Mouse (Mus musculus): ENCODE measurements around the gene Tctex1d4. TPM values are rescaled to one million over a fixed set of nuclear protein-coding genes. Genes with fewer than 3 reads are reported as not detected.

The Tctex1d4 gene
- polyA plus RNA-seq, 1 experiment: 61.4 TPM

DNA sequence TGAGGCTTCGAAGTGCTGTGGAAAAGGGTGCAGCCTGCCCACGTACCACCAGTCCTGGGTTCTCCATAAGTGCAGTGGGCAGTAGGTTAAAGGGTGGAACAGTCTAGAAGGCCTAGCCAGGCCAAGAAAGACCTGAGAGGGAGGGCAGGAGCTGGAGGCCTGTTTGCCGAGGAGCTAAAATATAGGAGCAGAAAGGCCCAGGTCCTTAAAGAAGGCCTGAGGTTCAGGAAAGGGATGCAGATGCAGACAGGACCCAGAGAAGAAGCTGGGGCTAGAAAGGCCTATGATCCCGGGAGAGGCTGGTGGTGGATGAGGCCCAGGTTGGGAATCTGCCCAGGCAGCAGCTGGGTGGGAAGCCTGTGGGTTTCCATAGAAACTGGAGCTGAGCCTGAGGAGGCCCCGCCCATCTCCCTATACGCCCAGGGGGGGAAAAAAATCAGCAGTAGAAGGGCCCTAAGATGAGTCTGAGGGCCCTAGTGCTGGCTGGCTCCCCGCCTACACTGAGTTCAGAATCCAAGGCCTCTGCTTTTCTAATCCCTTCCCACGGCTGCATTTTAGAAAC lies 1.2 kb upstream of the Tctex1d4 start, which contains the start of gene Btbd19:
Gene Btbd19, minus strand, starts transcription at position 378 of the 562 bp plus-strand sequence.
- TF ChIP-seq CTCF (IDR thresholded peaks at IDR 0.05; ENCODE audit: insufficient read depth, low read length): no peak
- TF ChIP-seq POLR2A (IDR thresholded peaks at IDR 0.05; ENCODE audit: borderline replicate concordance, extremely low read depth, low read depth, low read length): no peak
- DNase-seq: peak; percentile 41
- Histone ChIP-seq H3K4me3 (replicated peaks; ENCODE audit: extremely low read depth, low read depth, low read length) (no peak within 1 kb of the TSS), H3K4me1 (ENCODE audit: control insufficient read depth, insufficient read depth, low read length) (peaks cover 22% of the 10 kb centered on the region)
- 37% methylated on average over 8 of the region's 8 CpGs for WGBS

DNA sequence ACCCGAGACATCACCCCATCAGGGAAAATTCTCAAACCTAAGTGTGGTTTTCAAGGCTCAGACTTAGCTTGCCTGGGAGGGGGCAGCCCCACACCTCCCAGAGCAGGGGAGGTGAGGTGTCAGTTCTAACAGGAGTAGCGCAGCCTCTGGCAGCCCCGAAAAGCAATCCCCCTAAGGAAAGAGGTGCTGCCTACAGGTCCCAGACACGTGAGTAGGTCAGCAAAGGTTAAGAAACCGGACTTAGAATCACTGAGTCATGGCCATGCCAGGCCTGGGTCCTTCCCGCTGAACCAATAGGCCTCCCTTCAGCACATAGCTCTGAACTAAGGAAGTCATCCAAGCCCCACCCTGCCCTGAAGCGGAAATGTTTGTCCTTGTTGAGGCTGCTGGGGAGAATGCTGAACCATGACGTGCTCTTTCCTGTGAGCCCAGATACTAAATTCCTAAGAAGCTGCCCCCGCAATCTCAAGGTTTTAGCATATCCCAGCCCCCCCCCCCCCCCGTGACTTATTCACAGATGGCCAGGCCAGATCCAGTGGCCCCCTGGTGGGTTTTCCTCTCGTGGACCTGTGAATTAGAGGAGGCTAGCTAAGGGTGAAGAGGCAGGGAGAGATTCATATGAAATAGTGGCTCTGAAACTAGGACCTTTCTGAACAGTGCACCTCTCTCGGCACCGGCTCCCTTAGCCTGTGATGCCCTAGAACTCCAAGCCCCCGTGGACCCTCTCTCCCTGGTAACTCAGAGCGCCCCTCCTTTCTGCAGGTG lies 502 bp upstream of the Tctex1d4 start:
- WGBS: 23% methylated on average over 15 of the region's 15 CpGs
- DNase-seq: peak; percentile 71
- TF ChIP-seq CTCF (IDR thresholded peaks at IDR 0.05; ENCODE audit: insufficient read depth, low read length): no peak
- TF ChIP-seq POLR2A (IDR thresholded peaks at IDR 0.05; ENCODE audit: borderline replicate concordance, extremely low read depth, low read depth, low read length): peak; percentile 78; the same call in 1 of the 2 replicates
- Histone ChIP-seq H3K4me3 (replicated peaks; ENCODE audit: extremely low read depth, low read depth, low read length) (no peak overlapping the region), H3K4me1 (ENCODE audit: control insufficient read depth, insufficient read depth, low read length) (peaks cover 22% of the 10 kb centered on the region)

GRCm38 (mm10) chr4:117127991-117128686 lies 1.5 kb downstream of the Tctex1d4 start:
- DNase-seq: no peak
- 89% methylated on average over 33 of the region's 33 CpGs for WGBS
- TF ChIP-seq CTCF (IDR thresholded peaks at IDR 0.05; ENCODE audit: insufficient read depth, low read length): no peak
- TF ChIP-seq POLR2A (IDR thresholded peaks at IDR 0.05; ENCODE audit: borderline replicate concordance, extremely low read depth, low read depth, low read length): no peak
- peaks cover 25% of the 10 kb centered on the region for H3K4me1 ChIP-seq (ENCODE audit: control insufficient read depth, insufficient read depth, low read length)
- H3K4me3 ChIP-seq (replicated peaks; ENCODE audit: extremely low read depth, low read depth, low read length): no peak overlapping the region

GRCm38 (mm10) chr4:117130790-117131189 lies 4.2 kb downstream of the Tctex1d4 start:
- TF ChIP-seq CTCF (IDR thresholded peaks at IDR 0.05; ENCODE audit: insufficient read depth, low read length) (no peak), POLR2A (IDR thresholded peaks at IDR 0.05; ENCODE audit: borderline replicate concordance, extremely low read depth, low read depth, low read length) (no peak)
- Histone ChIP-seq H3K4me1 (ENCODE audit: control insufficient read depth, insufficient read depth, low read length) (peaks cover 12% of the 10 kb centered on the region), H3K4me3 (replicated peaks; ENCODE audit: extremely low read depth, low read depth, low read length) (no peak overlapping the region)
- no peak for DNase-seq
- 78% methylated on average over 6 of the region's 6 CpGs for WGBS

GRCm38 (mm10) chr4:117131198-117131597 lies 4.6 kb downstream of the Tctex1d4 start:
- Histone ChIP-seq H3K4me1 (ENCODE audit: control insufficient read depth, insufficient read depth, low read length) (peaks cover 11% of the 10 kb centered on the region), H3K4me3 (replicated peaks; ENCODE audit: extremely low read depth, low read depth, low read length) (no peak overlapping the region)
- no peak for DNase-seq
- WGBS: 65% methylated on average over 6 of the region's 6 CpGs
- TF ChIP-seq POLR2A (IDR thresholded peaks at IDR 0.05; ENCODE audit: borderline replicate concordance, extremely low read depth, low read depth, low read length) (no peak), CTCF (IDR thresholded peaks at IDR 0.05; ENCODE audit: insufficient read depth, low read length) (no peak)

GRCm38 (mm10) chr4:117131890-117132793 lies 5.5 kb downstream of the Tctex1d4 start:
- TF ChIP-seq CTCF (IDR thresholded peaks at IDR 0.05; ENCODE audit: insufficient read depth, low read length): no peak
- TF ChIP-seq POLR2A (IDR thresholded peaks at IDR 0.05; ENCODE audit: borderline replicate concordance, extremely low read depth, low read depth, low read length): no peak
- 65% methylated on average over 7 of the region's 7 CpGs for WGBS
- Histone ChIP-seq H3K4me3 (replicated peaks; ENCODE audit: extremely low read depth, low read depth, low read length) (no peak overlapping the region), H3K4me1 (ENCODE audit: control insufficient read depth, insufficient read depth, low read length) (peaks cover 5% of the 10 kb centered on the region)
- no peak for DNase-seq

GRCm38 (mm10) chr4:117132794-117133143 lies 6.2 kb downstream of the Tctex1d4 start:
- WGBS: 60% methylated on average over 11 of the region's 11 CpGs

DNA sequence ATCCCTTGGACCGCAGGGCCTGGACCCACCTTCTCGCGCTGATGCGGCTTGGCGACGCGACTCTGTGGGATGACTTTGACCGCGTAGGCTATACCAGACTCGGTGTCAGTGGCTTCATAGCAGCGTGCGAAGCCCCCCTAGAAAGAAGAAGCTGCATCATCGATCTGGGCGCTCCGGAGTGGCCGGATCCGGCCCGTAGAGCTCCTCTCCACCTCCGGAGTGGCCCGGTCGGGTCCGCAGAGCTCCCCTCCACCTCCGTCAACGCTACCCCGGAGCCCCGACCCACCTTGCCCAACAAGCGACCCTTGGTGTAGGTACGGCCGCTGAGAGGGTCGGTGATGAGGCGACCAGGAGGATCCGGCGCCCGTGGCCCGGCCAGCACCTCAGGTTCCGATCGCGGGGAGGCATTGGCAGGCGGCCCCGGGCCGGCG lies 6.8 kb downstream of the Tctex1d4 start:
- Histone ChIP-seq H3K4me3 (replicated peaks; ENCODE audit: extremely low read depth, low read depth, low read length) (peak overlapping the region; percentile 74), H3K4me1 (ENCODE audit: control insufficient read depth, insufficient read depth, low read length) (peaks cover 5% of the 10 kb centered on the region)
- WGBS: 1% methylated on average over 42 of the region's 42 CpGs
- DNase-seq: no peak
- TF ChIP-seq POLR2A (IDR thresholded peaks at IDR 0.05; ENCODE audit: borderline replicate concordance, extremely low read depth, low read depth, low read length): no peak
- no peak for TF ChIP-seq CTCF (IDR thresholded peaks at IDR 0.05; ENCODE audit: insufficient read depth, low read length)

More at GRCm38 (mm10) chr4:117132794-117133143, 6.2 kb downstream of the Tctex1d4 start:
- H3K4me1 ChIP-seq (ENCODE audit: control insufficient read depth, insufficient read depth, low read length): peaks cover 5% of the 10 kb centered on the region
- H3K4me3 ChIP-seq (replicated peaks; ENCODE audit: extremely low read depth, low read depth, low read length): no peak overlapping the region
- no peak for DNase-seq
- TF ChIP-seq POLR2A (IDR thresholded peaks at IDR 0.05; ENCODE audit: borderline replicate concordance, extremely low read depth, low read depth, low read length) (no peak), CTCF (IDR thresholded peaks at IDR 0.05; ENCODE audit: insufficient read depth, low read length) (no peak)
